Mouse (Mus musculus): Measurements from ENCODE around the gene Akap17b. TPM values are rescaled to one million over a fixed set of nuclear protein-coding genes. Genes with fewer than 3 reads are reported as not detected.

The Akap17b gene
- total and polyA plus RNA-seq, 2 experiments from 2014 or later: 1.3 to 2.7 TPM

- DNase-seq (ENCODE audit: low spot score): no peak
- no peaks in the 10 kb centered on the region for H3K9me3 ChIP-seq (replicated peaks; ENCODE audit: control insufficient read depth, low read length)
- no peak for ATAC-seq (ENCODE audit: insufficient read depth, low read depth)
- H3K4me3 ChIP-seq (ENCODE audit: low read depth, low read length): no peak overlapping the region
- H3K4me2 ChIP-seq (ENCODE audit: low read depth, low read length): no peak overlapping the region
- H3K27ac ChIP-seq (ENCODE audit: low read depth): no peak overlapping the region
- TF ChIP-seq EP300 (IDR thresholded peaks at IDR 0.05; ENCODE audit: low read depth): no peak
- TF ChIP-seq CTCF (IDR thresholded peaks at IDR 0.05; ENCODE audit: low read depth): no peak
- no peaks in the 10 kb centered on the region for H3K36me3 ChIP-seq (replicated peaks; ENCODE audit: control insufficient read depth, insufficient read depth, low read length)
- no peak overlapping the region for H3K9ac ChIP-seq (replicated peaks; ENCODE audit: low read depth, low read length)
- H3K27me3 ChIP-seq (ENCODE audit: control insufficient read depth, insufficient read depth, low read length): no peaks in the 10 kb centered on the region
- H3K4me1 ChIP-seq (ENCODE audit: control insufficient read depth, insufficient read depth): no peaks in the 10 kb centered on the region
- WGBS: 67% methylated on average over 6 of the region's 6 CpGs
These were observed 5.1 kb downstream of the Akap17b start for GRCm38 (mm10) chrX:36640046-36640445.

- TF ChIP-seq CTCF (IDR thresholded peaks at IDR 0.05; ENCODE audit: low read depth) (peak; percentile 29), EP300 (IDR thresholded peaks at IDR 0.05; ENCODE audit: low read depth) (no peak)
- Histone ChIP-seq H3K27ac (ENCODE audit: low read depth) (no peak overlapping the region), H3K4me2 (ENCODE audit: low read depth, low read length) (no peak overlapping the region), H3K9me3 (replicated peaks; ENCODE audit: control insufficient read depth, low read length) (no peaks in the 10 kb centered on the region), H3K4me1 (ENCODE audit: control insufficient read depth, insufficient read depth) (no peaks in the 10 kb centered on the region), H3K4me3 (ENCODE audit: low read depth, low read length) (no peak overlapping the region), H3K36me3 (replicated peaks; ENCODE audit: control insufficient read depth, insufficient read depth, low read length) (no peaks in the 10 kb centered on the region), H3K9ac (replicated peaks; ENCODE audit: low read depth, low read length) (no peak overlapping the region), H3K27me3 (ENCODE audit: control insufficient read depth, insufficient read depth, low read length) (no peaks in the 10 kb centered on the region)
- DNase-seq (ENCODE audit: low spot score): peak; percentile 13
- ATAC-seq (ENCODE audit: insufficient read depth, low read depth): no peak
- 4% methylated on average over 1 of the region's 1 CpGs for WGBS
These were observed 14.4 kb downstream of the Akap17b start for GRCm38 (mm10) chrX:36630771-36631170.

GRCm38 (mm10) chrX:36628102-36628501, 17.1 kb downstream of the Akap17b start:
- Histone ChIP-seq H3K27me3 (ENCODE audit: control insufficient read depth, insufficient read depth, low read length) (no peaks in the 10 kb centered on the region), H3K9me3 (replicated peaks; ENCODE audit: control insufficient read depth, low read length) (no peaks in the 10 kb centered on the region), H3K27ac (ENCODE audit: low read depth) (no peak overlapping the region), H3K4me2 (ENCODE audit: low read depth, low read length) (no peak overlapping the region), H3K4me3 (ENCODE audit: low read depth, low read length) (no peak overlapping the region), H3K36me3 (replicated peaks; ENCODE audit: control insufficient read depth, insufficient read depth, low read length) (no peaks in the 10 kb centered on the region), H3K4me1 (ENCODE audit: control insufficient read depth, insufficient read depth) (no peaks in the 10 kb centered on the region), H3K9ac (replicated peaks; ENCODE audit: low read depth, low read length) (no peak overlapping the region)
- 37% methylated on average over 3 of the region's 3 CpGs for WGBS
- ATAC-seq (ENCODE audit: insufficient read depth, low read depth) (0 out of 2 replicates have a peak, but pooled peaks have one; percentile 44), DNase-seq (ENCODE audit: low spot score) (peak; percentile 46)
- no peak for TF ChIP-seq CTCF (IDR thresholded peaks at IDR 0.05; ENCODE audit: low read depth)
- TF ChIP-seq EP300 (IDR thresholded peaks at IDR 0.05; ENCODE audit: low read depth): no peak

- Histone ChIP-seq H3K4me2 (ENCODE audit: low read depth, low read length) (no peak overlapping the region), H3K27me3 (ENCODE audit: control insufficient read depth, insufficient read depth, low read length) (no peaks in the 10 kb centered on the region), H3K9ac (replicated peaks; ENCODE audit: low read depth, low read length) (no peak overlapping the region), H3K4me1 (ENCODE audit: control insufficient read depth, insufficient read depth) (no peaks in the 10 kb centered on the region), H3K36me3 (replicated peaks; ENCODE audit: control insufficient read depth, insufficient read depth, low read length) (peaks cover 6% of the 10 kb centered on the region; the same call in 1 of the 2 replicates), H3K27ac (ENCODE audit: low read depth) (no peak overlapping the region), H3K9me3 (replicated peaks; ENCODE audit: control insufficient read depth, low read length) (no peaks in the 10 kb centered on the region), H3K4me3 (ENCODE audit: low read depth, low read length) (no peak overlapping the region)
- ATAC-seq (ENCODE audit: insufficient read depth, low read depth) (no peak), DNase-seq (ENCODE audit: low spot score) (no peak)
- 69% methylated on average over 2 of the region's 2 CpGs for WGBS
- TF ChIP-seq EP300 (IDR thresholded peaks at IDR 0.05; ENCODE audit: low read depth) (no peak), CTCF (IDR thresholded peaks at IDR 0.05; ENCODE audit: low read depth) (no peak)
These were observed 36.1 kb downstream of the Akap17b start for GRCm38 (mm10) chrX:36609117-36609516.

- Histone ChIP-seq H3K4me2 (ENCODE audit: low read depth, low read length) (no peak overlapping the region), H3K36me3 (replicated peaks; ENCODE audit: control insufficient read depth, insufficient read depth, low read length) (peaks cover 6% of the 10 kb centered on the region; the same call in 1 of the 2 replicates), H3K27me3 (ENCODE audit: control insufficient read depth, insufficient read depth, low read length) (no peaks in the 10 kb centered on the region), H3K4me3 (ENCODE audit: low read depth, low read length) (no peak overlapping the region), H3K9me3 (replicated peaks; ENCODE audit: control insufficient read depth, low read length) (no peaks in the 10 kb centered on the region), H3K4me1 (ENCODE audit: control insufficient read depth, insufficient read depth) (no peaks in the 10 kb centered on the region), H3K9ac (replicated peaks; ENCODE audit: low read depth, low read length) (no peak overlapping the region), H3K27ac (ENCODE audit: low read depth) (no peak overlapping the region)
- ATAC-seq (ENCODE audit: insufficient read depth, low read depth): no peak
- TF ChIP-seq CTCF (IDR thresholded peaks at IDR 0.05; ENCODE audit: low read depth) (no peak), EP300 (IDR thresholded peaks at IDR 0.05; ENCODE audit: low read depth) (no peak)
- 75% methylated on average over 4 of the region's 4 CpGs for WGBS
- DNase-seq (ENCODE audit: low spot score): no peak
These were observed 41.2 kb downstream of the Akap17b start for GRCm38 (mm10) chrX:36604040-36604439.

- WGBS: 79% methylated on average over 2 of the region's 2 CpGs
- TF ChIP-seq CTCF (IDR thresholded peaks at IDR 0.05; ENCODE audit: low read depth) (no peak), EP300 (IDR thresholded peaks at IDR 0.05; ENCODE audit: low read depth) (no peak)
These were observed 42.3 kb downstream of the Akap17b start for GRCm38 (mm10) chrX:36602926-36603325.

More at GRCm38 (mm10) chrX:36602926-36603325, 42.3 kb downstream of the Akap17b start:
- no peak overlapping the region for H3K9ac ChIP-seq (replicated peaks; ENCODE audit: low read depth, low read length)
- DNase-seq (ENCODE audit: low spot score) (no peak), ATAC-seq (ENCODE audit: insufficient read depth, low read depth) (no peak)
- no peaks in the 10 kb centered on the region for H3K4me1 ChIP-seq (ENCODE audit: control insufficient read depth, insufficient read depth)
- H3K36me3 ChIP-seq (replicated peaks; ENCODE audit: control insufficient read depth, insufficient read depth, low read length): peaks cover 6% of the 10 kb centered on the region; the same call in 1 of the 2 replicates
- H3K27me3 ChIP-seq (ENCODE audit: control insufficient read depth, insufficient read depth, low read length): no peaks in the 10 kb centered on the region
- H3K27ac ChIP-seq (ENCODE audit: low read depth): no peak overlapping the region
- H3K4me3 ChIP-seq (ENCODE audit: low read depth, low read length): no peak overlapping the region
- H3K9me3 ChIP-seq (replicated peaks; ENCODE audit: control insufficient read depth, low read length): no peaks in the 10 kb centered on the region
- no peak overlapping the region for H3K4me2 ChIP-seq (ENCODE audit: low read depth, low read length)
